Mouse (Mus musculus) cerebellum, adult 9-11 months (tissue): ENCODE measurements around the gene Gm17490.

ENCODE experiments used
- DNase-seq: peaks from one replicate; pipeline ENCODE4 v3.0.0; 2022

Gene Gm17490

GRCm38 (mm10) chr2:11625890-11626289 lies at the start of gene Gm17490:
Gene Gm17490, minus strand, starts transcription at chr2:11626264.
- DNase-seq, result no peak

- DNase-seq, result no peak
Observed at GRCm38 (mm10) chr2:11672144-11672543, 46.1 kb upstream of the Gm17490 start.

GRCm38 (mm10) chr2:11665326-11665725 lies 39.3 kb upstream of the Gm17490 start:
- no peak for DNase-seq

GRCm38 (mm10) chr2:11664806-11665205 lies 38.7 kb upstream of the Gm17490 start:
- DNase-seq, result no peak

GRCm38 (mm10) chr2:11664367-11664766 lies 38.3 kb upstream of the Gm17490 start:
- peak; percentile 10 for DNase-seq

GRCm38 (mm10) chr2:11663961-11664360 lies 37.9 kb upstream of the Gm17490 start:
- peak; percentile 51 for DNase-seq

- no peak for DNase-seq
Observed at GRCm38 (mm10) chr2:11662907-11663230, 36.8 kb upstream of the Gm17490 start.

- DNase-seq, result no peak
Observed at GRCm38 (mm10) chr2:11662143-11662906, 36.3 kb upstream of the Gm17490 start.

GRCm38 (mm10) chr2:11659263-11659662 lies 33.2 kb upstream of the Gm17490 start:
- no peak for DNase-seq

GRCm38 (mm10) chr2:11657581-11657980 lies 31.5 kb upstream of the Gm17490 start:
- no peak for DNase-seq

- no peak for DNase-seq
Observed at GRCm38 (mm10) chr2:11654990-11655931, 29.2 kb upstream of the Gm17490 start.

- no peak for DNase-seq
Observed at GRCm38 (mm10) chr2:11653780-11654179, 27.7 kb upstream of the Gm17490 start.

- no peak for DNase-seq
Observed at GRCm38 (mm10) chr2:11653330-11653729, 27.3 kb upstream of the Gm17490 start.

GRCm38 (mm10) chr2:11652780-11653179 lies 26.7 kb upstream of the Gm17490 start:
- DNase-seq, result no peak

- no peak for DNase-seq
Observed at GRCm38 (mm10) chr2:11652196-11652595, 26.1 kb upstream of the Gm17490 start.

- no peak for DNase-seq
Observed at GRCm38 (mm10) chr2:11651476-11651875, 25.4 kb upstream of the Gm17490 start.

GRCm38 (mm10) chr2:11645297-11645696 lies 19.2 kb upstream of the Gm17490 start:
- no peak for DNase-seq

GRCm38 (mm10) chr2:11644057-11644456 lies 18.0 kb upstream of the Gm17490 start:
- DNase-seq, result no peak

- no peak for DNase-seq
Observed at GRCm38 (mm10) chr2:11642451-11642941, 16.4 kb upstream of the Gm17490 start, which contains the start of gene Il2ra. Gene Il2ra, plus strand, starts transcription at chr2:11642807.

GRCm38 (mm10) chr2:11637115-11637514 lies 11.1 kb upstream of the Gm17490 start:
- no peak for DNase-seq

GRCm38 (mm10) chr2:11636138-11636480 lies 10.0 kb upstream of the Gm17490 start:
- DNase-seq, result no peak

GRCm38 (mm10) chr2:11635471-11636137 lies 9.5 kb upstream of the Gm17490 start:
- DNase-seq, result no peak

- no peak for DNase-seq
Observed at GRCm38 (mm10) chr2:11635035-11635434, 9.0 kb upstream of the Gm17490 start.
